Mouse (Mus musculus) erythroblast, embryonic 14.5 days (primary cell): ENCODE data around the gene Eif2a.

Experiments
- GATA1 ChIP-seq: IDR thresholded peaks from 2 replicates; pipeline ENCODE4 v1.6.1; 2012; ENCODE audit warnings: low read length, inconsistent platforms, mixed read lengths
- TAL1 ChIP-seq: IDR thresholded peaks from 3 replicates; pipeline ENCODE4 v1.6.1; 2012; ENCODE audit warnings: low read length, inconsistent platforms, mixed read lengths

DNA sequence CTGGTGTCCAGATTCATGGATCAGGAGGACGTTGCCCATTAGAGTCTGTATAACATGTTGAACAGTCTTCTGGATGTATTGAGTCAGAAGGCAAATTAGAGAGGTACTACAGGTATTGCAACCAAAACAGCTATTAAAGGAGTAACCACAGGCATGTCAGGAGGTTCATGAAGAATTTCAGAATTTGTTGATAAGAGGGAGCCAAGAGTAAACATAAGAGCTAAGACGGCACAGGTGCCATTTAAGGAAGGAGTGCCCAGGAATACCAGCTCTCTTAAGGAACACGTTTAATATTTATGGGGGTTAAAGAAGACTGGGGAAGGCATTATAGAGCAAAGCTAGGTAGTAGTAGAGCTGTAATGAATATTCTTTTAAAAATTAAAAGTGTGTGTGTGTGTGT lies 12.9 kb upstream of the Eif2a start:
- TF ChIP-seq TAL1 (no peak), GATA1 (no peak)
